In the genomic region with DNA sequence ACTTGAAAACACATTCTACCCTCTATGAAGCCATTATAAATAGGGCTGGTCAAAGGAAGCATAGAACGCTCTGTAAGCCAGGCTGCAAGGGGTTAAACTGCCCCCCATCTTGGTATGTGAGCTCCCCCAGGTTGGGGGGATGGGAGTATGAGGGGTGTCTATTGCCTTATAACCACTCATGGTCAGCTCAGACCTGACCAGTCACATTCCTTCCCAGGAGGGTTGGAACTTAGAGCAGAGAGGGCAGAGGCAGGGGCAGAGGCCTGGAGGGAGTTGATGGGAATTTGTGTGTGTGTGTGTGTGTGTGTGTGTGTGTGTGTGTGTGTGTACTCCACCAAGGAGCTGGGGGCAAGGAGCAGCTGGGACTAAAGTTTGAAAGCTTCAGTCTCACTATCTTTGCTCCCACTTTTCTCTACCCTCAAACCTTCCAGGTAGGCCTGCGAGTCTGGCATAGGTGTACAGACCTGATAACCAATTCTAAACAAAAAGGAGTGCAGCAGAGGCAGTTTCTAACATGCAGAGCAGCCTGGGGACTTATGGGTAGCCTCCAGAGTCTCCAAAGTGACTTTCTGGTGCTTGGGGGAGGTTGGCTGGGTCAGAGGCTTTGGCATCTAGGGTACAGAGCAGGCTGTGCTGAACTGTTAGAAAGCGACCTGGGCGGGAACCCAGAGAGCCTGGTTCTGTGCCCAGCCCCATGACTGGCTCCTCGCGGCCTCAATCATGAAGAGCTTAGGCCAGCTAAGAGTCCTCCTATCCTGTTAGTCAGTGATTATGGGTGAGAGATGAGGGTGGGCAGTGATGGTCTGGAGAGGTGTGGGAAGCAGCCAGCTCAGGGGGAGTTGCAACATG, we compare ENCODE assay signal across 8 mouse cellular contexts. TPM values are rescaled to one million over a fixed set of nuclear protein-coding genes. Genes with fewer than 3 reads are reported as not detected.
DNase-seq lines count a peak whose midpoint lies in the region; ATAC-seq and TF ChIP-seq lines count a peak whose summit lies in the region.

No protein-coding gene starts in this region.

- H3K4me2 ChIP-seq in forebrain, embryonic 11.5 days (ENCODE audit: low read depth, low read length, severe bottlenecking), result no peak overlapping the region; the same call in 1 of the 2 replicates
- H3K4me2 ChIP-seq in limb, embryonic 12.5 days, result peak overlapping the region; percentile 100
- H3K4me2 ChIP-seq in stomach, embryonic 15.5 days, result peak overlapping the region; percentile 19; the same call in 1 of the 2 replicates

- intact Hi-C loops in left cerebral cortex, adult 2 months (cut with DNase I), result no loop called here
- intact Hi-C loops in heart, postnatal 14 days (cut with DNase I), result no loop called here

- TF ChIP-seq CTCF in left cerebral cortex, adult 2 months (IDR thresholded peaks at IDR 0.05), result no peak

- peak overlapping the region; percentile 76 for H3K27ac ChIP-seq in left cerebral cortex, adult 2 months
- peak overlapping the region; percentile 42; the same call in 1 of the 2 replicates for H3K27ac ChIP-seq in forebrain, embryonic 11.5 days (ENCODE audit: low read depth, low read length)
- H3K27ac ChIP-seq in limb, embryonic 12.5 days, result peak overlapping the region; percentile 92
- peak overlapping the region; percentile 81 for H3K27ac ChIP-seq in stomach, embryonic 15.5 days

- DNase-seq in left cerebral cortex, adult 2 months (ENCODE audit: extremely low spot score in 1 of 2, low spot score in 2 of 2), result no peak
- no peak for DNase-seq in left cerebral cortex, adult 8-10 months (ENCODE audit: low spot score in 2 of 2)
- no peak for DNase-seq in forebrain, embryonic 11.5 days (ENCODE audit: low spot score)
- peak; percentile 69 to 79 for DNase-seq in heart, postnatal 14 days
- no peak for DNase-seq in layer of hippocampus, adult 9-11 months

- H3K4me3 ChIP-seq in left cerebral cortex, adult 2 months, result no peak overlapping the region
- no peak overlapping the region for H3K4me3 ChIP-seq in forebrain, embryonic 11.5 days (ENCODE audit: low read depth, low read length)
- H3K4me3 ChIP-seq in limb, embryonic 12.5 days (replicated peaks), result 0 out of 2 replicates have a peak overlapping the region, but pooled peaks have one; percentile 65
- H3K4me3 ChIP-seq in stomach, embryonic 15.5 days (replicated peaks), result no peak overlapping the region

- no peaks in the 10 kb centered on the region for H3K9me3 ChIP-seq in forebrain, embryonic 11.5 days (ENCODE audit: control insufficient read depth, low read length)
- no peaks in the 10 kb centered on the region for H3K9me3 ChIP-seq in limb, embryonic 12.5 days
- H3K9me3 ChIP-seq in stomach, embryonic 15.5 days, result no peaks in the 10 kb centered on the region

- 28% methylated on average over 6 of the region's 6 CpGs for WGBS in forebrain, embryonic 11.5 days
- WGBS in limb, embryonic 12.5 days, result 14% methylated on average over 6 of the region's 6 CpGs
- WGBS in stomach, embryonic 15.5 days, result 51% methylated on average over 6 of the region's 6 CpGs

- H3K9ac ChIP-seq in forebrain, embryonic 11.5 days (ENCODE audit: low read length), result no peak overlapping the region; the same call in 1 of the 2 replicates
- no peak overlapping the region for H3K9ac ChIP-seq in limb, embryonic 12.5 days (replicated peaks)
- H3K9ac ChIP-seq in stomach, embryonic 15.5 days, result no peak overlapping the region

- no peaks in the 10 kb centered on the region for H3K36me3 ChIP-seq in forebrain, embryonic 11.5 days (ENCODE audit: control insufficient read depth, insufficient read depth, low read length)
- H3K36me3 ChIP-seq in limb, embryonic 12.5 days, result 0 out of 2 replicates have a peak, but pooled peaks cover 1% of the 10 kb centered on the region
- no peaks in the 10 kb centered on the region for H3K36me3 ChIP-seq in stomach, embryonic 15.5 days

- peaks cover 69% of the 10 kb centered on the region for H3K4me1 ChIP-seq in forebrain, embryonic 11.5 days (replicated peaks; ENCODE audit: control insufficient read depth, insufficient read depth, low read length)
- H3K4me1 ChIP-seq in limb, embryonic 12.5 days (replicated peaks), result peaks cover 99% of the 10 kb centered on the region
- H3K4me1 ChIP-seq in stomach, embryonic 15.5 days, result peaks cover 92% of the 10 kb centered on the region

- H3K27me3 ChIP-seq in forebrain, embryonic 11.5 days (ENCODE audit: control insufficient read depth, insufficient read depth, low read length), result peaks cover 13% of the 10 kb centered on the region
- H3K27me3 ChIP-seq in limb, embryonic 12.5 days, result no peaks in the 10 kb centered on the region
- H3K27me3 ChIP-seq in stomach, embryonic 15.5 days (replicated peaks), result no peaks in the 10 kb centered on the region

- ATAC-seq in forebrain, embryonic 11.5 days (replicated peaks; ENCODE audit: low FRiP score), result no peak
- no peak for ATAC-seq in limb, embryonic 12.5 days (ENCODE audit: insufficient number of reproducible peaks, insufficient read depth, low FRiP score, low TSS enrichment, low read depth)
- ATAC-seq in stomach, embryonic 15.5 days (ENCODE audit: insufficient read depth, low FRiP score, low read depth), result no peak
- ATAC-seq in megakaryocyte, adult 5-6 weeks (ENCODE audit: poor library complexity, severe bottlenecking), result no peak

RNA-seq across cellular contexts. Expression of gene Ahdc1, which starts 33.0 kb away (rescaled TPM):
- total RNA-seq in left cerebral cortex, adult 2 months (2021), result 100 to 1,000 TPM; 108 to 132 TPM
- total RNA-seq in left cerebral cortex, adult 8-10 months (2022), result 100 to 1,000 TPM in 2 of 4 experiments, 10 to 100 TPM in 2; 95.7 to 104 (median 99.7) TPM
- 5.5 and 7.5 TPM in 2 replicates for polyA plus RNA-seq in forebrain, embryonic 11.5 days (2014; fragmentation: Nextera tagmentation; extraction: Ambion mirVana)
- total RNA-seq in heart, postnatal 14 days (2021), result 10 to 100 TPM; 55.2 to 59.1 TPM
- 13.2 and 14.5 TPM in 2 replicates for polyA plus RNA-seq in limb, embryonic 12.5 days (2016; fragmentation: Nextera tagmentation; extraction: Ambion mirVana)
- polyA plus RNA-seq in stomach, embryonic 15.5 days (2015; fragmentation: Nextera tagmentation; extraction: Ambion mirVana), result 8.2 and 9.3 TPM in 2 replicates
- 3.0 and 4.4 TPM in 2 replicates for total RNA-seq in megakaryocyte, adult 5-6 weeks (2015)
- 0.77 and 3.6 TPM in 2 replicates for total RNA-seq in megakaryocyte, adult 5-6 weeks (2017)

Comparison
In these comparisons a context has a peak if more than half of its experiments do, and no peak if none do; other contexts are left out.
1. DNase-seq: peak in heart, postnatal 14 days (2 of 2); none in left cerebral cortex, adult 2 months (0 of 2), left cerebral cortex, adult 8-10 months (0 of 2), forebrain, embryonic 11.5 days (single experiment) and layer of hippocampus, adult 9-11 months (single experiment).
2. H3K27ac ChIP-seq: peak in every context shown above with its lines; median percentile 92 in limb, embryonic 12.5 days; 81 in stomach, embryonic 15.5 days; 76 in left cerebral cortex, adult 2 months; 42 in forebrain, embryonic 11.5 days.
3. RNA of gene Ahdc1, which starts 33.0 kb away (total RNA-seq): 108 to 132 TPM in left cerebral cortex, adult 2 months, 95.7 to 104 TPM in left cerebral cortex, adult 8-10 months and 55.2 to 59.1 TPM in heart, postnatal 14 days; 0.77 to 4.4 TPM in megakaryocyte, adult 5-6 weeks; every median in the first group is over 10 times any median in the second.